Mouse (Mus musculus) c-Kit-positive CD71-positive TER-119-positive erythroid progenitor cells, embryonic 14.5 days (primary cell): Measurements from ENCODE around the gene Foxk1.

Experiments used
- DNase-seq: peaks from one replicate; pipeline ENCODE4 v3.0.0-alpha.2; 2013; ENCODE audit warnings: low spot score

Foxk1 gene

GRCm38 (mm10) chr5:142400981-142401640 lies at the start of gene Foxk1:
TSS of gene Foxk1 (plus strand) at chr5:142401497.
- peak; percentile 57 for DNase-seq

GRCm38 (mm10) chr5:142352336-142352892 lies 48.9 kb upstream of the Foxk1 start:
- DNase-seq, result no peak

GRCm38 (mm10) chr5:142355144-142355543 lies 46.2 kb upstream of the Foxk1 start:
- DNase-seq, result no peak

GRCm38 (mm10) chr5:142361166-142361565 lies 40.1 kb upstream of the Foxk1 start:
- no peak for DNase-seq

- DNase-seq, result no peak
Observed at GRCm38 (mm10) chr5:142362894-142363293, 38.4 kb upstream of the Foxk1 start.

GRCm38 (mm10) chr5:142364095-142364494 lies 37.2 kb upstream of the Foxk1 start:
- DNase-seq, result no peak

- DNase-seq, result peak; percentile 96
Observed at GRCm38 (mm10) chr5:142367085-142368081, 33.9 kb upstream of the Foxk1 start.

- no peak for DNase-seq
Observed at GRCm38 (mm10) chr5:142368122-142368521, 33.2 kb upstream of the Foxk1 start.

GRCm38 (mm10) chr5:142370406-142371171 lies 30.7 kb upstream of the Foxk1 start:
- DNase-seq, result no peak

- DNase-seq, result no peak
Observed at GRCm38 (mm10) chr5:142371172-142372155, 29.8 kb upstream of the Foxk1 start.

GRCm38 (mm10) chr5:142372207-142372606 lies 29.1 kb upstream of the Foxk1 start:
- no peak for DNase-seq

GRCm38 (mm10) chr5:142374343-142374742 lies 27.0 kb upstream of the Foxk1 start:
- no peak for DNase-seq

- DNase-seq, result no peak
Observed at GRCm38 (mm10) chr5:142375641-142376040, 25.7 kb upstream of the Foxk1 start.

- no peak for DNase-seq
Observed at GRCm38 (mm10) chr5:142376071-142376470, 25.2 kb upstream of the Foxk1 start.

- no peak for DNase-seq
Observed at GRCm38 (mm10) chr5:142378068-142378467, 23.2 kb upstream of the Foxk1 start.

GRCm38 (mm10) chr5:142380491-142380890 lies 20.8 kb upstream of the Foxk1 start:
- no peak for DNase-seq

GRCm38 (mm10) chr5:142384911-142385660 lies 16.2 kb upstream of the Foxk1 start:
- DNase-seq, result no peak

- no peak for DNase-seq
Observed at GRCm38 (mm10) chr5:142386329-142386728, 15.0 kb upstream of the Foxk1 start.

- no peak for DNase-seq
Observed at GRCm38 (mm10) chr5:142386784-142387680, 14.3 kb upstream of the Foxk1 start.
